Mouse (Mus musculus) heart, postnatal 25 days (tissue): ENCODE measurements around the gene Abl1. TPM values are rescaled to one million over a fixed set of nuclear protein-coding genes. Genes with fewer than 3 reads are reported as not detected.
"Not testable (repeated sequence)": the region's sequence is repeated elsewhere in the genome, so short reads cannot be mapped to it uniquely, and the experiment has no call there.

ENCODE experiments used
- DNase-seq: peaks from one replicate; pipeline ENCODE4 v3.0.0; 2022; ENCODE audit warnings: low spot score
- intact Hi-C: fragments of 180-260 bp; cut with DNase I; formaldehyde crosslinking; loops from one replicate; pipeline ENCODE4 v1.15.1; 2025
- total RNA-seq, 2 experiments: library from RNA; stranded (reverse); gene quantifications; 2 replicates each; pipeline ENCODE4 v1.2.3; 2021

Abl1 gene
- total RNA-seq = 10 to 100 TPM; 29.8 to 35.0 TPM

GRCm38 (mm10) chr2:31688074-31688925 is at the start of gene Abl1:
Abl1 (plus strand) TSS chr2:31688376.
- DNase-seq = peak; percentile 95
- intact Hi-C loops = loop anchor here (5.0 to 10.0 kb wide), 2 partner anchors 159 to 457 kb away; partner anchors contain the start of gene Fibcd1

DNA sequence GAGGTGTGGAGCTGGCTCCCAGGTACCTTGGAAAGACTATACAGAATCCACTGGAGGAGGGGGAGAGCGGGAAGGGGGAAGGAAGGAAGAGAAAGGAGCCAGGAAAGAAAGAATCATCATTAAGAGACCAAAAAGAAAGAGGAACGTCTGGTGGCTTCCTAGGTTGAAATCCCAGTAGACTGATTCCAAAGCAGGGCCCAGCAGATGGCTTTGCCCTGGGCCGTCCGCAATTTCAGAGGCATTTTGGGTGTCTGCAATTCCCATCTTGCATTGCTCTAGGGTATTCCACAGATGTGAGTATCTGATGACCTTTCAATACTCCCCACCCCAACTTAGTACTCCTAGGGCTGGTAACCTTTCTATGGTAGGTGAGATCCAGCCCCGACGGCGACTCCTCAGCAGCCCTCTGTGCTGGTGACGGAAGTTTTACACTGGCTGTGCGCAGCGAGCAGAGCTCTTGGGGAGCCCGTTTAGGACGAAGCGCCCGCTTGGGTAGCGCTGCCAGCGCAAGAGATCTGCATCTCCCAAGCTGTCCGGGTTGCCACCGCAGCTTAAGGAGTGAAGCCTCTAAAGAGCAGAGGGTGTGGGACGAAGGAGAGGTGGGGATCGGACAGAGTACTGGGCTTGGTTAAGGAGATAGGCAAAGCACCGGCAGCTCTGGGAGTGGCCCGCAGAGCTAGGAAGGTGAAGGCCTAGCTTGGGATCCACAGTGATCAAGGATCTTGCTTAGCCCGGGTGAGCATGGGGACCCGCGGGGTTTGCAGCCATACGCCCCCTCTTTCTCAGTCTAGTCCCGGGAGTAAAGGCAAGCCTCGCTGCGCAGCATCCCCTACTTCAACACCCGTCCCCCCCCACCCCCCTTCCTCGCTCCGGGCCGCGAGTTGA is 49.4 kb upstream of the Abl1 start:
- intact Hi-C loops = no loop called here
- DNase-seq = no peak

DNA sequence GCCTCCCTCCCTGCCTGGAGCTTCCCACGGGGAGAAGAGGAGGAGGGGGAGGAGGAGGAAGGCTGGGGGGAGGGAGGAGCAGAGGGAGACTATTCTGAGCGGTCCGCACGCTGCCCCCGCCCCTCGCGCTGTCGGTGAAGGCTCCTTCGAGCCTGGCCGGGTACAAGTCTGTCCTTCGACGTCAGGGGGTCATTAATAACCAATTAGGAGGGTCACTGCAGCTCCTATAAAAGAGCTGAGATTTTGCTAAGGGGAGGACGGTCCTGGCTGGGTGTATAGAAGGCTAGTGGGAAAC is 48.8 kb upstream of the Abl1 start:
- no peak for DNase-seq
- intact Hi-C loops = no loop called here

DNA sequence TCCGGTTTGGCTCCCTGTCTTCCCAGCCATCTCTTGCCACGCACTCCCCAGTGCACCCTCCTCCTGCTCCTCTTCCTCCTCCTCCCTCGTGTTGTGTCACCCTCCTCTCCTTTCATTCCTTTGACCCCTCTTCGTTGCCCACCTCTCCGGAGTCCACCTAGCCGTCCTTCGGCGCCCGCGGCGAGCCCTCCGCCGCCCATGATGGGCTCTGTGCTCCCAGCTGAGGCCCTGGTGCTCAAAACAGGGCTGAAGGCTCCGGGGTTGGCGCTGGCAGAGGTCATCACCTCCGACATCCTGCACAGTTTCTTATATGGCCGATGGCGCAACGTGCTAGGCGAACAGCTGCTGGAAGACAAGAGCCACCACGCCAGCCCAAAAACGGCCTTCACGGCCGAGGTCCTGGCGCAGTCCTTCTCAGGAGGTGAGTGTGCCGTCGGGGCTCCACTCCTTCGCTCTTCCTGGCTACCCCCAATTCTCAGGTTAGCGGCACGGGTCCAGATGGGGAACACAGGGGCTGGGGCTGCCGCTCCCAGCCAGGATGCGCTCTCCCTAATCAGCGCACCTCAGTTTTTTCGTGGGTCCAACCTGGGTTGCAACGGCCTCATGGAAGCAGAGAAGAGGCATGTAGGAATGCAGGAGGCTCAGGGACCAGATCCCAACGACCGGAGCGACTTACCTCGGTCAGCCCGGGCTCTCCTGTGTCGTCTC is 48.1 kb upstream of the Abl1 start, which contains the start of gene Prdm12:
Prdm12 (plus strand) TSS at position 137 of the 708 bp plus-strand sequence.
- no peak for DNase-seq

DNA sequence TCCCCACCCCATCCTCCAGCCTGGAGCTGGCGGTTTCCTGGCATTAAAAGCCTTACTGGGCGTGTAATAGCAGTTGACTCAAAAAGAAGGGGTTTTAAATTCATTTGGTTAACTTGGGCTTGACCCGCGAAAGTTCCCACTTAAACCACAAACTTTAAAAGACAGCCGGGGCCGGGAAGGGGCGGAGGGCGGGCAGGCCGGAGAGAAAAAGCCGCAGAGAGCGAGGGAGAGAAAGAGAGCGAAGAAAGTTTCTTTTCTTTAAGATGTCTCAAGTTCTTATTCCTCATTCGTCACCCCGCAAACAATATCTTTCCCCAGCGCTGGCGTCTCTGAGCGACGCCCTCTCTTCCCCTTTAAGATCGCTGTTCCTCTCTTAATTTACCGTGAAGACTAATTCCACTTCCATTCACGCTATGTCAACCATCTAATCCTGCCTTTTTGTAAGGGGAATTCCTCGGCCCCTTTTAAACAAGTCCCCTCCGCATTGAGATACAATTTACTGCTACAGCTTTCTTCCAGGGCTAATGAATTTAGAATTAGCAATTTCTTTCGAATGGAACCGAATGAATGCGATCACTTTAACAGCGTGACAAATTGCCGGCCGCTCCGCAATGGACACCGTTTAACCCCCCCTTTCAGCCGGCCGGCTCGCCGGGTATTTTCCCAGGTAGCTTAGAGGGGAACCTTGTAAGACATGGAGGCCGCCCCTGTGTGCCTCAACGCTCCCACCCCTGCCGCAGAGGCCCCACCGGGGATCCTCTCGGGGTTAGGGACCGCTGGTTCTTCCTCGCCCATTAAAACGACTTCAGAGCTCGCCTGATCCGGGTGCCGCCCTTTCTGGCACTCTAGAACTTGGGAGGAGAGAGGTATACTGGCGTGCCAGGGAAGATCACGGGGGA is 47.3 kb upstream of the Abl1 start:
- no peak for DNase-seq
- intact Hi-C loops = no loop called here

More for the DNA sequence above, 48.1 kb upstream of the Abl1 start, which contains the start of gene Prdm12:
- intact Hi-C loops = no loop called here

DNA sequence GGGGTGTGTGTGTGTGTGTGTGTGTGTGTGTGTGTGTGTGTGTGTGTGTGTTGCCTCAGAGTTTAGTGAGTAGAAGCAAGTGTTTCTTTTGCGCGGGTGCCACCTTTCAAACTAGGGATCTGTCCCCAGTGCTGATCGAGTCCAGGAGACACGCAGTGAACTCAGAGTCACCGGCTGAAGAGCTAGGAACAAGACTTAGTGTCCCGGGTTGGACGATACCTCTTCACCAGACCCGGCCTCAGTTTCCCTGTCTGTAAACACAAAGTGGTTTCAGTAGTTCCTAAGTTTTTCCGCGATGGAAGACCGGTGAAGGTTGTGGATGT is 46.7 kb upstream of the Abl1 start:
- intact Hi-C loops = no loop called here
- no peak for DNase-seq

DNA sequence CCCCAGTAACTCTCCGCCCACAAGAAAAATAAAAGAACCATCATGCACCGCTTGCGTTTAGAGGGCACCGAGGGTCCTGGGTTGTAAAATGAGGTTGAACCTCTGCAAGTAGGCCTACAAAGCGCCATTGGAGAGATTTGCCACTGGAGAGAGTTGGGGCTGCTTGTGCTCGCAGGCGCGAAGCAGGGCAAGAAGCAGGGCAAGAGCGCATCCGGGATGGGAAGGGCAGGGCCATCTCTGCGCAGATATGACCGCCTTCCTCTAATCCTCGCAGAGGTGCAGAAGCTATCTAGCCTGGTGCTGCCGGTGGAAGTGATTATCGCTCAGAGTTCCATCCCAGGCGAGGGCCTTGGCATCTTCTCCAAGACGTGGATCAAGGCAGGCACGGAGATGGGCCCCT is 46.2 kb upstream of the Abl1 start:
- no peak for DNase-seq
- intact Hi-C loops = no loop called here

- DNase-seq = no peak
- intact Hi-C loops = no loop called here
These were observed 34.0 kb upstream of the Abl1 start for GRCm38 (mm10) chr2:31653971-31654853.

GRCm38 (mm10) chr2:31654854-31655559 is 33.2 kb upstream of the Abl1 start:
- DNase-seq = no peak

DNA sequence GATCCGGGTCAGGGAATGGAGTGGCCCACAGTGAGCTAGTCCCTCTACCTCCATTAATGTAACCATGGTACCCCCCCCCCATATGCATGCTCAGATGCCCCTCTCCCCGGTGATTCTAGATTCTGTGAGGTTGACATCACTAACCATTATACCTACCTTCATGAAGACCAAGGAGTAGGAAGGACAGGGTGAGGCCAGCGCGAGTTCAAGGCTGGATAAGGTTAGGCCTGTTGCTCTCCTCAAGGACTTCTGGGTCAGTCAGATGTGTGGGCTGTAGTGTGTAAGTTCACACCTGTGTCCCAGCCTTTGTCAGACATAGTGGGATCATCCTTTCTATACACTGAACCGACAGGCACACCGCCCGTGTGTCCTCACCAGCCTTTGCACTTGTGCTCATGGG is 31.8 kb upstream of the Abl1 start:
- DNase-seq = no peak
- intact Hi-C loops = no loop called here

More at GRCm38 (mm10) chr2:31654854-31655559, 33.2 kb upstream of the Abl1 start:
- intact Hi-C loops = loop anchor here (1.0 kb wide), 1 partner anchor 172 kb away; no protein-coding TSS in a partner anchor

- DNase-seq = no peak
- intact Hi-C loops = no loop called here
These were observed 25.0 kb upstream of the Abl1 start for GRCm38 (mm10) chr2:31662939-31663803.

DNA sequence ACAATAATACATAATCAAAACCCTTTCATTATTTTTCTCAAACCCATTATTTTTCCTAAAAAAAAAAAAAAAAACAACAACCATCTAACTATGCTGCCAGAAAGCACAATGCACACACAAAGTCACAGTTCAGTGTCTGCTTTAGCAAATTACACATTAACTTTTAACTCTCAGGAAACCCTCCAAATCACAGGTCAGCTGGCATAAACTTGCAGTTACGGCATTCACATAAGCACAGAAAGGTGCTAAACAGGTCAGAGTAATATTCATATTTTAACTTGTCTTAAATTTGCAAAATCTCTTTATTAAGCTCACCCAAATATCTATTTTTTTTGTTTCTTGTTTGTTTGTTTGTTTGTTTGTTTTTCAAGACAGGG is 24.4 kb upstream of the Abl1 start:
- intact Hi-C loops = no loop called here
- DNase-seq = no peak

DNA sequence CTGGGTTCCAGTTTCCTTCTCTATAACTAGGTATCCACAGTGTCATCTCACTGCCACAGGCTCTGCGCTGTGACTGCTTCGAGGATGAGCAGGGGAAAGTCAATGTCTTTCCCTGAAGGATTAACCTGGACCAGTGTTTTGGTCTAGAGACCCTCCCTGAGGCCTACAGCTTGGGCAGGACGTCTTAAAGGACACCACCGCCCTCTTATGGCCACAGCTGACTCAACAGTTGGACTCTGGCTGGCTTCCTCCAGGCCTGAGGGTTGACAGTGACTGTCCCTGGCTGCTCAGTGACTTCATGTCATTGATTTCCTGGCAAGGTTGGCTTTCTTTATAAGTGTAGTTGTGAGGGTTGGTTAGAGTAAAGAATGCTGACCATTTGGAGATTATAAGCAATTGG is 20.8 kb upstream of the Abl1 start:
- DNase-seq = no peak
- intact Hi-C loops = no loop called here

- intact Hi-C loops = no loop called here
- DNase-seq = peak; percentile 87
These were observed 17.6 kb upstream of the Abl1 start, which contains the start of gene Exosc2 for GRCm38 (mm10) chr2:31670551-31671035. Exosc2 (plus strand) TSS chr2:31670715.

- DNase-seq = no peak
- intact Hi-C loops = no loop called here
These were observed 9.5 kb upstream of the Abl1 start for GRCm38 (mm10) chr2:31678641-31679040.

DNA sequence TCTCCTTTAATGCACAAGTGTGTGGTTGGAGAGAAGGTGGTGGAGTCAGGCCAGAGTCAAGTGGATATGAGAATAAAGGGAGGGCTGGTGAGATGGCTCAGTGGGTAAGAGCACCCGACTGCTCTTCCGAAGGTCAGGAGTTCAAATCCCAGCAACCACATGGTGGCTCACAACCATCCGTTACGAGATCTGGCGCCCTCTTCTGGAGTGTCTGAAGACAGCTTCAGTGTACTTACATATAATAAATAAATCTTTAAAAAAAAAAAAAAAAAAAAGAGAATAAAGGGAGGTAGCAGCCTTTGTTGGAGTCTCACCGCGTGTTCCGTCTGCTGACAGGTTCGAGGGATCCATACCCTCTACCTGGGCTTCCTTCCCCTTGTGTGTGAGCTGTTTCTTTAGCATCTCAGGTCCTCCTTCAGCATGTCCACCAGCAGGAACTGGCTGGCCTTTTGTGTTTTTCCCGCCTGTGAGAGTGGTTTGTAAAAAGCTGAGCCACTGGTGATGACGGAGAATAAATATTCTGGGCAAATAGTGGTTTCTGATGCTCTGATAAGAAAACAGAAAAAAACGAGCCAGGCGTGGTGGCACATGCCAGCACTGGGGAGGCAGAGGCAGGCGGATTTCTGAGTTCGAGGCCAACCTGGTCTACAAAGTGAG is 7.0 kb upstream of the Abl1 start:
- intact Hi-C loops = loop anchor here (10.0 kb wide), 1 partner anchor 464 kb away; no protein-coding TSS in a partner anchor
- DNase-seq = not testable (repeated sequence)
